Mouse (Mus musculus) C2C12 (cell line): Measurements from ENCODE around the gene Nxn. TPM values are rescaled to one million over a fixed set of nuclear protein-coding genes. Genes with fewer than 3 reads are reported as not detected.

Source experiments
- H3K27me3 ChIP-seq: one replicate; pipeline ENCODE4 v1.6.1; 2011; ENCODE audit not compliant: control insufficient read depth, insufficient read depth, insufficient read length
- H3K36me3 ChIP-seq: one replicate; pipeline ENCODE4 v1.6.1; 2011; ENCODE audit not compliant: control insufficient read depth, insufficient read depth
- H3K4me3 ChIP-seq: one replicate; pipeline ENCODE4 v1.5.1; 2011; ENCODE audit warnings: mild to moderate bottlenecking, control low read depth; ENCODE audit not compliant: poor library complexity, insufficient read depth, severe bottlenecking
- H3K79me2 ChIP-seq: one replicate; pipeline ENCODE4 v1.6.1; 2011; ENCODE audit not compliant: control insufficient read depth, insufficient read depth
- H3K79me3 ChIP-seq: one replicate; pipeline ENCODE4 v1.6.1; 2011; ENCODE audit warnings: low read depth, control low read depth
- H3ac ChIP-seq: one replicate; pipeline ENCODE3; 2011; ENCODE audit warnings: low read depth; ENCODE audit not compliant: control insufficient read depth, insufficient read length
- CEBPB ChIP-seq: IDR thresholded peaks from one replicate; pipeline ENCODE4 v1.6.1; 2011; ENCODE audit warnings: low read depth, mild to moderate bottlenecking, control low read depth, moderate library complexity
- CTCF ChIP-seq: IDR thresholded peaks from one replicate; pipeline ENCODE4 v1.5.1; 2011; ENCODE audit not compliant: control insufficient read depth, insufficient read depth, insufficient read length
- FOSL1 ChIP-seq: IDR thresholded peaks from one replicate; pipeline ENCODE4 v1.8.0; 2011; ENCODE audit warnings: mild to moderate bottlenecking, low read length; ENCODE audit not compliant: poor library complexity, insufficient read depth, severe bottlenecking
- MAX ChIP-seq: IDR thresholded peaks from one replicate; pipeline ENCODE4 v1.6.1; 2011; ENCODE audit warnings: mild to moderate bottlenecking, control low read depth
- MYOD1 ChIP-seq: IDR thresholded peaks from one replicate; pipeline ENCODE4 v1.6.1; 2011; ENCODE audit warnings: low read depth; ENCODE audit not compliant: control insufficient read depth, insufficient read length
- MYOG ChIP-seq: IDR thresholded peaks from one replicate; pipeline ENCODE4 v1.6.1; 2011; ENCODE audit not compliant: control insufficient read depth, insufficient read length; ENCODE audit errors: extremely low read depth
- USF1 ChIP-seq: IDR thresholded peaks from one replicate; pipeline ENCODE4 v1.6.1; 2011; ENCODE audit warnings: low read depth, mild to moderate bottlenecking, control low read depth, moderate library complexity
- long read RNA-seq, 2 experiments: library from polyadenylated mRNA; unstranded; transcript quantifications; one replicate each; pipeline ENCODE4 v2.0.0; 2019 to 2020
- polyA plus RNA-seq: library from polyadenylated mRNA; unstranded; fragments of >200 nt; fragmentation: generic; extraction: Trizol; gene quantifications from one replicate; pipeline ENCODE4 v1.2.1, GENCODE M21; 2012; ENCODE audit warnings: missing spikeins

Nxn gene
- polyA plus RNA-seq: 85.5 TPM
- long read RNA-seq, experiment 1, partial matches to known transcripts: 24 of 29 reads
- long read RNA-seq, experiment 1, other reads (novel, unspliced or antisense): 4 of 29 reads
- long read RNA-seq, experiment 2, transcript Nxn-201 (8 exons, 2,755 nt): major isoform, 6 of 26 reads
- long read RNA-seq, experiment 2, partial matches to known transcripts: 7 of 26 reads
- long read RNA-seq, experiment 2, other reads (novel, unspliced or antisense): 13 of 26 reads

GRCm38 (mm10) chr11:76398798-76399586 is at the start of gene Nxn:
TSS of gene Nxn (minus strand) at chr11:76399140.
- Histone ChIP-seq H3K79me3 (peaks cover 42% of the 10 kb centered on the region), H3K27me3 (no peaks in the 10 kb centered on the region), H3K79me2 (peaks cover 48% of the 10 kb centered on the region), H3ac (peak within 1 kb of the TSS; percentile 91), H3K4me3 (peak within 1 kb of the TSS; percentile 83), H3K36me3 (no peaks in the 10 kb centered on the region)
- TF ChIP-seq USF1: no peak
- TF ChIP-seq MYOD1: peak; percentile 64
- no peak for TF ChIP-seq MAX
- TF ChIP-seq FOSL1: no peak
- no peak for TF ChIP-seq CEBPB
- peak; percentile 76 for TF ChIP-seq CTCF
- no peak for TF ChIP-seq MYOG

GRCm38 (mm10) chr11:76446251-76446650 is 47.3 kb upstream of the Nxn start:
- Histone ChIP-seq H3K36me3 (peaks cover 84% of the 10 kb centered on the region), H3K27me3 (no peaks in the 10 kb centered on the region), H3K4me3 (no peak overlapping the region), H3ac (no peak overlapping the region), H3K79me3 (peaks cover 2% of the 10 kb centered on the region), H3K79me2 (peaks cover 18% of the 10 kb centered on the region)
- no peak for TF ChIP-seq USF1

GRCm38 (mm10) chr11:76445459-76445858 is 46.5 kb upstream of the Nxn start:
- Histone ChIP-seq H3K79me3 (peaks cover 2% of the 10 kb centered on the region), H3K4me3 (no peak overlapping the region), H3K79me2 (peaks cover 18% of the 10 kb centered on the region), H3K36me3 (peaks cover 82% of the 10 kb centered on the region), H3ac (no peak overlapping the region), H3K27me3 (no peaks in the 10 kb centered on the region)
- TF ChIP-seq FOSL1 (no peak), CTCF (no peak), CEBPB (no peak), MYOG (no peak), MAX (no peak), USF1 (no peak), MYOD1 (no peak)

GRCm38 (mm10) chr11:76439666-76440065 is 40.7 kb upstream of the Nxn start:
- Histone ChIP-seq H3K4me3 (no peak overlapping the region), H3K79me2 (peaks cover 4% of the 10 kb centered on the region), H3ac (no peak overlapping the region), H3K36me3 (peaks cover 82% of the 10 kb centered on the region), H3K79me3 (peaks cover 4% of the 10 kb centered on the region), H3K27me3 (no peaks in the 10 kb centered on the region)
- TF ChIP-seq MYOG (no peak), CEBPB (no peak), FOSL1 (no peak), MYOD1 (no peak), CTCF (no peak), MAX (no peak)

GRCm38 (mm10) chr11:76436864-76437437 is 38.0 kb upstream of the Nxn start:
- Histone ChIP-seq H3K4me3 (no peak overlapping the region), H3ac (no peak overlapping the region), H3K36me3 (peaks cover 72% of the 10 kb centered on the region)

More at GRCm38 (mm10) chr11:76436864-76437437, 38.0 kb upstream of the Nxn start:
- Histone ChIP-seq H3K79me2 (peaks cover 4% of the 10 kb centered on the region), H3K27me3 (no peaks in the 10 kb centered on the region), H3K79me3 (peaks cover 4% of the 10 kb centered on the region)
- TF ChIP-seq MYOG (no peak), MAX (no peak), USF1 (no peak), CEBPB (no peak), CTCF (no peak), FOSL1 (no peak), MYOD1 (no peak)
